Mouse (Mus musculus): ENCODE results near the gene Ntrk3. TPM values are rescaled to one million over a fixed set of nuclear protein-coding genes. Genes with fewer than 3 reads are reported as not detected.

Ntrk3 gene
- polyA plus RNA-seq, 1 experiment = 9.7 TPM

GRCm38 (mm10) chr7:78599941-78600677 is 137.7 kb downstream of the Ntrk3 start:
- H3K36me3 ChIP-seq (ENCODE audit: control insufficient read depth, insufficient read depth, low read length) = no peaks in the 10 kb centered on the region
- no peak for DNase-seq
- TF ChIP-seq CTCF (conservative IDR thresholded peaks at IDR 0.05; ENCODE audit: insufficient read depth, insufficient read length, low read depth, low read length) = no peak
- TF ChIP-seq POLR2A (IDR thresholded peaks at IDR 0.05; ENCODE audit: low read depth, low read length) = no peak
- H3K27me3 ChIP-seq (replicated peaks; ENCODE audit: control insufficient read depth, insufficient read depth, low read length) = no peaks in the 10 kb centered on the region
- H3K27ac ChIP-seq (ENCODE audit: insufficient read depth, low read depth, low read length) = no peak overlapping the region
- no peak overlapping the region for H3K4me3 ChIP-seq (ENCODE audit: insufficient read depth, low read depth, low read length)
- WGBS = 75% methylated on average over 6 of the region's 6 CpGs
- no peaks in the 10 kb centered on the region for H3K4me1 ChIP-seq (ENCODE audit: control insufficient read depth, insufficient read depth, low read length)

DNA sequence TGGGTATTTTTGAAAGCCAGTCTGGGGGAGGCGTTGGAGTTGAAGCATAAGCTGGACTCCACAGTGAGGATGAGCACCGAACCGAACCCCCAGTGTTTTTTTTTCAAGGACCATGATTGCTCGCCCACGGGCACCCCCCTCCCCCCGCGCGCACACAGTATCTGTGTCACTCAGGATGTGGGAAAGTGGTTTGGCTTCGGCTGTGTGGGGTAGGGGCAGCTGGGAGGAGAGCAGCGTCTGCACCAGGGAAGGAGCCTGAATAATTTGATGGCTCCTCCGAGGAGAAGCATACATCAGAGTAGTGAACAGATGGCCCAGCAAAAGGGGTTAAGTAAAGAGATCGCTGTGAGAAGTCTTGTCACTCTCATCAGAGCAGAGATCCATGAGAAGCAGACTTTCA is 139.7 kb downstream of the Ntrk3 start:
- no peak for DNase-seq
- Histone ChIP-seq H3K4me3 (ENCODE audit: insufficient read depth, low read depth, low read length) (no peak overlapping the region), H3K27ac (ENCODE audit: insufficient read depth, low read depth, low read length) (no peak overlapping the region), H3K4me1 (ENCODE audit: control insufficient read depth, insufficient read depth, low read length) (no peaks in the 10 kb centered on the region), H3K36me3 (ENCODE audit: control insufficient read depth, insufficient read depth, low read length) (no peaks in the 10 kb centered on the region), H3K27me3 (replicated peaks; ENCODE audit: control insufficient read depth, insufficient read depth, low read length) (no peaks in the 10 kb centered on the region)
- no peak for TF ChIP-seq POLR2A (IDR thresholded peaks at IDR 0.05; ENCODE audit: low read depth, low read length)
- TF ChIP-seq CTCF (conservative IDR thresholded peaks at IDR 0.05; ENCODE audit: insufficient read depth, insufficient read length, low read depth, low read length) = no peak
- 20% methylated on average over 12 of the region's 12 CpGs for WGBS

GRCm38 (mm10) chr7:78597251-78598129 is 140.3 kb downstream of the Ntrk3 start:
- no peak for DNase-seq
- Histone ChIP-seq H3K4me3 (ENCODE audit: insufficient read depth, low read depth, low read length) (no peak overlapping the region), H3K36me3 (ENCODE audit: control insufficient read depth, insufficient read depth, low read length) (no peaks in the 10 kb centered on the region), H3K27ac (ENCODE audit: insufficient read depth, low read depth, low read length) (no peak overlapping the region), H3K27me3 (replicated peaks; ENCODE audit: control insufficient read depth, insufficient read depth, low read length) (no peaks in the 10 kb centered on the region), H3K4me1 (ENCODE audit: control insufficient read depth, insufficient read depth, low read length) (no peaks in the 10 kb centered on the region)
- WGBS = 39% methylated on average over 15 of the region's 15 CpGs
- no peak for TF ChIP-seq POLR2A (IDR thresholded peaks at IDR 0.05; ENCODE audit: low read depth, low read length)
- no peak for TF ChIP-seq CTCF (conservative IDR thresholded peaks at IDR 0.05; ENCODE audit: insufficient read depth, insufficient read length, low read depth, low read length)

DNA sequence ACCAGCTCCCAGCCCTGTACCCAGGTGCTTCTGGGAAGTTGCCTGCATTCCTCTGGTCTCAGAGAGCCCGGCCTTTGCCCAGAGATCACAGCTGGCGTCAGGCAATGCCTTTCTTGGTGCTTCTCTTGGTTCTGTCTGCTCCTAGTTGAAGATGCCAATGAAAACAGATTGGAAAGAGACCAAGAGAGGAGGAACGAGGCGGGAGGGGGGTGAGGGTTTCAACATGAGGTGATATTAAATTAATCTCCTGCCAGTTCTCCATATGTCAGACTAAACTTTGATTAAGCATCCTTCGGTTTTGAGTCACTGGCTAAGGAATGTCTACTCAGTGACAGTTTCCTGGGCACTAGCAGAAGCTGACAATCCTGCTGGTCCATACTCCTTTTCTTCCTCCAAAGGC is 141.3 kb downstream of the Ntrk3 start:
- TF ChIP-seq POLR2A (IDR thresholded peaks at IDR 0.05; ENCODE audit: low read depth, low read length) (no peak), CTCF (conservative IDR thresholded peaks at IDR 0.05; ENCODE audit: insufficient read depth, insufficient read length, low read depth, low read length) (no peak)
- no peak for DNase-seq
- no peaks in the 10 kb centered on the region for H3K4me1 ChIP-seq (ENCODE audit: control insufficient read depth, insufficient read depth, low read length)
- no peak overlapping the region for H3K4me3 ChIP-seq (ENCODE audit: insufficient read depth, low read depth, low read length)
- 73% methylated on average over 5 of the region's 5 CpGs for WGBS
- H3K27ac ChIP-seq (ENCODE audit: insufficient read depth, low read depth, low read length) = no peak overlapping the region
- no peaks in the 10 kb centered on the region for H3K36me3 ChIP-seq (ENCODE audit: control insufficient read depth, insufficient read depth, low read length)
- no peaks in the 10 kb centered on the region for H3K27me3 ChIP-seq (replicated peaks; ENCODE audit: control insufficient read depth, insufficient read depth, low read length)

GRCm38 (mm10) chr7:78595895-78596294 is 141.9 kb downstream of the Ntrk3 start:
- H3K27ac ChIP-seq (ENCODE audit: insufficient read depth, low read depth, low read length) = no peak overlapping the region
- peak; percentile 49 for DNase-seq
- H3K4me3 ChIP-seq (ENCODE audit: insufficient read depth, low read depth, low read length) = no peak overlapping the region
- 5% methylated on average over 4 of the region's 4 CpGs for WGBS
- no peaks in the 10 kb centered on the region for H3K4me1 ChIP-seq (ENCODE audit: control insufficient read depth, insufficient read depth, low read length)
- no peaks in the 10 kb centered on the region for H3K27me3 ChIP-seq (replicated peaks; ENCODE audit: control insufficient read depth, insufficient read depth, low read length)
- no peak for TF ChIP-seq POLR2A (IDR thresholded peaks at IDR 0.05; ENCODE audit: low read depth, low read length)
- TF ChIP-seq CTCF (conservative IDR thresholded peaks at IDR 0.05; ENCODE audit: insufficient read depth, insufficient read length, low read depth, low read length) = peak; percentile 78
- no peaks in the 10 kb centered on the region for H3K36me3 ChIP-seq (ENCODE audit: control insufficient read depth, insufficient read depth, low read length)

DNA sequence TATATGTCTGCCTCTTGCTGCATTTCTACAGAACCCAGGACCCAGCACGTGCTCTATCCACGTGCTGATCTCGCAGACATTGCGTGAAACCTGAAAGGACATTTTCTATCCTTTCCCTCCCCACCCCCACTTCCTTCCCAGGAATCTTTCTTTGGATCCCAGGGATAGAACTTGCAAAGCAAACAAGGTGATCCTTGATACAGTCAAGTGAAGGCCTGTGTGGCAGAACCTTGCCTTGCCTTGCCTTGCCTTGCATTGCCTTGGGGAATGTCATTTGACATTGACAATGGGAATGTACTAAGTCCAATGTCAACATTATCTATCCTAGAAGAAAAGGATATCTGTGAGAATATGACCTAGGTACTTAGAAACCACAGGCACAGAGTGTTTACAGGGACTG is 144.9 kb downstream of the Ntrk3 start:
- no peak for DNase-seq
- Histone ChIP-seq H3K27ac (ENCODE audit: insufficient read depth, low read depth, low read length) (no peak overlapping the region), H3K27me3 (replicated peaks; ENCODE audit: control insufficient read depth, insufficient read depth, low read length) (no peaks in the 10 kb centered on the region), H3K4me1 (ENCODE audit: control insufficient read depth, insufficient read depth, low read length) (no peaks in the 10 kb centered on the region), H3K36me3 (ENCODE audit: control insufficient read depth, insufficient read depth, low read length) (no peaks in the 10 kb centered on the region), H3K4me3 (ENCODE audit: insufficient read depth, low read depth, low read length) (no peak overlapping the region)
- TF ChIP-seq POLR2A (IDR thresholded peaks at IDR 0.05; ENCODE audit: low read depth, low read length) = no peak
- TF ChIP-seq CTCF (conservative IDR thresholded peaks at IDR 0.05; ENCODE audit: insufficient read depth, insufficient read length, low read depth, low read length) = no peak
- 86% methylated on average over 4 of the region's 4 CpGs for WGBS

- Histone ChIP-seq H3K36me3 (ENCODE audit: control insufficient read depth, insufficient read depth, low read length) (no peaks in the 10 kb centered on the region), H3K27me3 (replicated peaks; ENCODE audit: control insufficient read depth, insufficient read depth, low read length) (no peaks in the 10 kb centered on the region), H3K4me1 (ENCODE audit: control insufficient read depth, insufficient read depth, low read length) (no peaks in the 10 kb centered on the region), H3K27ac (ENCODE audit: insufficient read depth, low read depth, low read length) (no peak overlapping the region), H3K4me3 (ENCODE audit: insufficient read depth, low read depth, low read length) (no peak overlapping the region)
- no peak for DNase-seq
- 82% methylated on average over 1 of the region's 1 CpGs for whole genome bisulfite sequencing
- TF ChIP-seq POLR2A (IDR thresholded peaks at IDR 0.05; ENCODE audit: low read depth, low read length) (no peak), CTCF (conservative IDR thresholded peaks at IDR 0.05; ENCODE audit: insufficient read depth, insufficient read length, low read depth, low read length) (no peak)
Observed at GRCm38 (mm10) chr7:78592172-78592571, 145.6 kb downstream of the Ntrk3 start.
